Mouse (Mus musculus): ENCODE measurements around the gene Ppm1l. TPM values are rescaled to one million over a fixed set of nuclear protein-coding genes. Genes with fewer than 3 reads are reported as not detected.
"Not testable (repeated sequence)": the region's sequence is repeated elsewhere in the genome, so short reads cannot be mapped to it uniquely, and the experiment has no call there.

The Ppm1l gene
- polyA plus RNA-seq, 1 experiment from 2014 or later, result 27.4 TPM

GRCm38 (mm10) chr3:69561686-69562085 is 245.0 kb downstream of the Ppm1l start:
- no peaks in the 10 kb centered on the region for H3K9me3 ChIP-seq (ENCODE audit: control insufficient read depth, low read length)
- H3K4me2 ChIP-seq (replicated peaks), result no peak overlapping the region
- WGBS, result 74% methylated on average over 5 of the region's 5 CpGs
- H3K4me3 ChIP-seq (replicated peaks; ENCODE audit: low read length), result no peak overlapping the region
- DNase-seq (ENCODE audit: low spot score) (no peak), ATAC-seq (ENCODE audit: low FRiP score) (no peak)
- no peaks in the 10 kb centered on the region for H3K27me3 ChIP-seq (ENCODE audit: control insufficient read depth, insufficient read depth, low read length)
- H3K27ac ChIP-seq, result no peak overlapping the region
- no peaks in the 10 kb centered on the region for H3K36me3 ChIP-seq (replicated peaks; ENCODE audit: control insufficient read depth, insufficient read depth)
- H3K9ac ChIP-seq, result no peak overlapping the region
- no peaks in the 10 kb centered on the region for H3K4me1 ChIP-seq (replicated peaks; ENCODE audit: control insufficient read depth, insufficient read depth, low read length)

GRCm38 (mm10) chr3:69563406-69563805 is 246.7 kb downstream of the Ppm1l start:
- H3K27me3 ChIP-seq (ENCODE audit: control insufficient read depth, insufficient read depth, low read length), result no peaks in the 10 kb centered on the region
- H3K27ac ChIP-seq, result no peak overlapping the region
- H3K36me3 ChIP-seq (replicated peaks; ENCODE audit: control insufficient read depth, insufficient read depth), result no peaks in the 10 kb centered on the region
- H3K4me3 ChIP-seq (replicated peaks; ENCODE audit: low read length), result no peak overlapping the region
- H3K9me3 ChIP-seq (ENCODE audit: control insufficient read depth, low read length), result no peaks in the 10 kb centered on the region
- WGBS, result 91% methylated on average over 6 of the region's 6 CpGs
- H3K9ac ChIP-seq, result no peak overlapping the region
- ATAC-seq (ENCODE audit: low FRiP score) (no peak), DNase-seq (ENCODE audit: low spot score) (no peak)
- H3K4me2 ChIP-seq (replicated peaks), result no peak overlapping the region
- H3K4me1 ChIP-seq (replicated peaks; ENCODE audit: control insufficient read depth, insufficient read depth, low read length), result no peaks in the 10 kb centered on the region

GRCm38 (mm10) chr3:69565586-69565985 is 248.9 kb downstream of the Ppm1l start:
- H3K27me3 ChIP-seq (ENCODE audit: control insufficient read depth, insufficient read depth, low read length); H3K36me3 ChIP-seq (replicated peaks; ENCODE audit: control insufficient read depth, insufficient read depth); H3K27ac ChIP-seq; H3K9me3 ChIP-seq (ENCODE audit: control insufficient read depth, low read length); H3K4me3 ChIP-seq (replicated peaks; ENCODE audit: low read length); H3K4me1 ChIP-seq (replicated peaks; ENCODE audit: control insufficient read depth, insufficient read depth, low read length); ATAC-seq (ENCODE audit: low FRiP score); H3K4me2 ChIP-seq (replicated peaks); DNase-seq (ENCODE audit: low spot score); H3K9ac ChIP-seq: not testable (repeated sequence)
- 85% methylated on average over 1 of the region's 1 CpGs for WGBS

GRCm38 (mm10) chr3:69572561-69572960 is 255.9 kb downstream of the Ppm1l start:
- Histone ChIP-seq H3K4me3 (replicated peaks; ENCODE audit: low read length) (no peak overlapping the region), H3K27ac (no peak overlapping the region), H3K4me1 (replicated peaks; ENCODE audit: control insufficient read depth, insufficient read depth, low read length) (no peaks in the 10 kb centered on the region), H3K4me2 (replicated peaks) (no peak overlapping the region), H3K9me3 (ENCODE audit: control insufficient read depth, low read length) (no peaks in the 10 kb centered on the region), H3K9ac (no peak overlapping the region), H3K27me3 (ENCODE audit: control insufficient read depth, insufficient read depth, low read length) (no peaks in the 10 kb centered on the region), H3K36me3 (replicated peaks; ENCODE audit: control insufficient read depth, insufficient read depth) (peaks cover 37% of the 10 kb centered on the region)
- 86% methylated on average over 5 of the region's 5 CpGs for whole genome bisulfite sequencing
- DNase-seq (ENCODE audit: low spot score) (no peak), ATAC-seq (ENCODE audit: low FRiP score) (no peak)

- ATAC-seq (ENCODE audit: low FRiP score) (no peak), DNase-seq (ENCODE audit: low spot score) (no peak)
- Histone ChIP-seq H3K9me3 (ENCODE audit: control insufficient read depth, low read length) (no peaks in the 10 kb centered on the region), H3K27ac (no peak overlapping the region), H3K4me3 (replicated peaks; ENCODE audit: low read length) (no peak overlapping the region), H3K4me2 (replicated peaks) (no peak overlapping the region), H3K36me3 (replicated peaks; ENCODE audit: control insufficient read depth, insufficient read depth) (peaks cover 51% of the 10 kb centered on the region), H3K27me3 (ENCODE audit: control insufficient read depth, insufficient read depth, low read length) (no peaks in the 10 kb centered on the region), H3K9ac (no peak overlapping the region), H3K4me1 (replicated peaks; ENCODE audit: control insufficient read depth, insufficient read depth, low read length) (no peaks in the 10 kb centered on the region)
- WGBS, result 97% methylated on average over 11 of the region's 11 CpGs
Measured at GRCm38 (mm10) chr3:69575577-69575976, 258.9 kb downstream of the Ppm1l start.

GRCm38 (mm10) chr3:69576715-69577114 is 260.1 kb downstream of the Ppm1l start:
- peaks cover 51% of the 10 kb centered on the region for H3K36me3 ChIP-seq (replicated peaks; ENCODE audit: control insufficient read depth, insufficient read depth)

GRCm38 (mm10) chr3:69578791-69579190 is 262.1 kb downstream of the Ppm1l start:
- Histone ChIP-seq H3K4me2 (replicated peaks) (no peak overlapping the region), H3K4me1 (replicated peaks; ENCODE audit: control insufficient read depth, insufficient read depth, low read length) (no peaks in the 10 kb centered on the region), H3K27ac (no peak overlapping the region), H3K36me3 (replicated peaks; ENCODE audit: control insufficient read depth, insufficient read depth) (peaks cover 49% of the 10 kb centered on the region), H3K27me3 (ENCODE audit: control insufficient read depth, insufficient read depth, low read length) (no peaks in the 10 kb centered on the region), H3K4me3 (replicated peaks; ENCODE audit: low read length) (no peak overlapping the region), H3K9me3 (ENCODE audit: control insufficient read depth, low read length) (no peaks in the 10 kb centered on the region), H3K9ac (no peak overlapping the region)
- DNase-seq (ENCODE audit: low spot score) (no peak), ATAC-seq (ENCODE audit: low FRiP score) (no peak)
- 100% methylated on average over 1 of the region's 1 CpGs for WGBS

More at GRCm38 (mm10) chr3:69576715-69577114, 260.1 kb downstream of the Ppm1l start:
- Histone ChIP-seq H3K4me3 (replicated peaks; ENCODE audit: low read length) (no peak overlapping the region), H3K9me3 (ENCODE audit: control insufficient read depth, low read length) (no peaks in the 10 kb centered on the region), H3K4me2 (replicated peaks) (no peak overlapping the region), H3K9ac (no peak overlapping the region), H3K4me1 (replicated peaks; ENCODE audit: control insufficient read depth, insufficient read depth, low read length) (no peaks in the 10 kb centered on the region), H3K27me3 (ENCODE audit: control insufficient read depth, insufficient read depth, low read length) (no peaks in the 10 kb centered on the region), H3K27ac (no peak overlapping the region)
- no peak for DNase-seq (ENCODE audit: low spot score)
- WGBS, result 83% methylated on average over 3 of the region's 3 CpGs
- ATAC-seq (ENCODE audit: low FRiP score), result no peak

GRCm38 (mm10) chr3:69583798-69584197 is 267.1 kb downstream of the Ppm1l start:
- H3K4me2 ChIP-seq (replicated peaks), result no peak overlapping the region
- no peak for ATAC-seq (ENCODE audit: low FRiP score)
- H3K9me3 ChIP-seq (ENCODE audit: control insufficient read depth, low read length), result no peaks in the 10 kb centered on the region
- H3K36me3 ChIP-seq (replicated peaks; ENCODE audit: control insufficient read depth, insufficient read depth), result peaks cover 7% of the 10 kb centered on the region
- no peak overlapping the region for H3K9ac ChIP-seq
- no peak overlapping the region for H3K4me3 ChIP-seq (replicated peaks; ENCODE audit: low read length)
- DNase-seq (ENCODE audit: low spot score), result no peak
- H3K27me3 ChIP-seq (ENCODE audit: control insufficient read depth, insufficient read depth, low read length), result no peaks in the 10 kb centered on the region
- H3K27ac ChIP-seq, result no peak overlapping the region
- WGBS, result 87% methylated on average over 1 of the region's 1 CpGs
- no peaks in the 10 kb centered on the region for H3K4me1 ChIP-seq (replicated peaks; ENCODE audit: control insufficient read depth, insufficient read depth, low read length)

- H3K4me3 ChIP-seq (replicated peaks; ENCODE audit: low read length), result no peak overlapping the region
Measured at GRCm38 (mm10) chr3:69588101-69588760, 271.6 kb downstream of the Ppm1l start.

GRCm38 (mm10) chr3:69593426-69593825 is 276.8 kb downstream of the Ppm1l start:
- no peak overlapping the region for H3K4me2 ChIP-seq (replicated peaks)
- H3K27ac ChIP-seq, result no peak overlapping the region
- H3K27me3 ChIP-seq (ENCODE audit: control insufficient read depth, insufficient read depth, low read length), result no peaks in the 10 kb centered on the region
- no peak for DNase-seq (ENCODE audit: low spot score)
- H3K9ac ChIP-seq, result no peak overlapping the region
- ATAC-seq (ENCODE audit: low FRiP score), result no peak
- H3K9me3 ChIP-seq (ENCODE audit: control insufficient read depth, low read length), result no peaks in the 10 kb centered on the region
- H3K4me3 ChIP-seq (replicated peaks; ENCODE audit: low read length), result no peak overlapping the region
- peaks cover 4% of the 10 kb centered on the region; the same call in 1 of the 2 replicates for H3K36me3 ChIP-seq (replicated peaks; ENCODE audit: control insufficient read depth, insufficient read depth)
- 91% methylated on average over 8 of the region's 8 CpGs for WGBS
- peaks cover 30% of the 10 kb centered on the region for H3K4me1 ChIP-seq (replicated peaks; ENCODE audit: control insufficient read depth, insufficient read depth, low read length)

More at GRCm38 (mm10) chr3:69588101-69588760, 271.6 kb downstream of the Ppm1l start:
- Histone ChIP-seq H3K4me1 (replicated peaks; ENCODE audit: control insufficient read depth, insufficient read depth, low read length) (no peaks in the 10 kb centered on the region), H3K4me2 (replicated peaks) (no peak overlapping the region), H3K9me3 (ENCODE audit: control insufficient read depth, low read length) (no peaks in the 10 kb centered on the region), H3K36me3 (replicated peaks; ENCODE audit: control insufficient read depth, insufficient read depth) (peaks cover 4% of the 10 kb centered on the region; the same call in 1 of the 2 replicates), H3K9ac (no peak overlapping the region), H3K27ac (no peak overlapping the region), H3K27me3 (ENCODE audit: control insufficient read depth, insufficient read depth, low read length) (no peaks in the 10 kb centered on the region)
- WGBS, result 59% methylated on average over 10 of the region's 10 CpGs
- DNase-seq (ENCODE audit: low spot score) (no peak), ATAC-seq (ENCODE audit: low FRiP score) (no peak)
